ENCODE assay signal across 9 mouse cellular contexts in genomic region chr2:27026857-27027617, GRCm38 (mm10). TPM values are rescaled to one million over a fixed set of nuclear protein-coding genes. Genes with fewer than 3 reads are reported as not detected.
DNase-seq lines count a peak whose midpoint lies in the region; ATAC-seq lines count a peak whose summit lies in the region.
"Had no signal": no experiment of that assay in that cellular context is flagged by ENCODE, and none has a peak within 500 bp of the region (broad histone marks: within the 10 kb centered on the region; RNA-seq: fewer than 3 reads in every experiment).

No protein-coding gene starts in this region.

- peaks cover 22% of the 10 kb centered on the region for H3K4me1 ChIP-seq in hindbrain, embryonic 13.5 days (replicated peaks)
- H3K4me1 ChIP-seq in midbrain, embryonic 13.5 days (replicated peaks): peaks cover 13% of the 10 kb centered on the region

- peak overlapping the region; percentile 69 for H3K4me2 ChIP-seq in hindbrain, embryonic 13.5 days
- peak overlapping the region; percentile 57 for H3K4me2 ChIP-seq in midbrain, embryonic 13.5 days (replicated peaks)

- H3K9ac ChIP-seq in hindbrain, embryonic 13.5 days: peak overlapping the region; percentile 68
- H3K9ac ChIP-seq in midbrain, embryonic 13.5 days (replicated peaks): peak overlapping the region; percentile 54

- DNase-seq in MEL-GATA-1-ER (ENCODE audit: extremely low read depth, low read depth): peak; percentile 70
- DNase-seq in cerebellum, adult 9-11 months: peak; percentile 70
- no peak for DNase-seq in right cerebral cortex, postnatal 36 days (ENCODE audit: low spot score in 2 of 2)
- no peak for DNase-seq in heart, postnatal 25 days (ENCODE audit: low spot score)
- DNase-seq in right cerebral cortex, postnatal 4 days: no peak

- intact Hi-C loops in heart, postnatal 25 days (cut with DNase I): no loop called here

- peak overlapping the region; percentile 44 for H3K4me3 ChIP-seq in hindbrain, embryonic 13.5 days
- peak overlapping the region; percentile 40 for H3K4me3 ChIP-seq in midbrain, embryonic 13.5 days (replicated peaks)

- H3K36me3 ChIP-seq in hindbrain, embryonic 13.5 days: no peaks in the 10 kb centered on the region
- H3K36me3 ChIP-seq in midbrain, embryonic 13.5 days: no peaks in the 10 kb centered on the region

- H3K27me3 ChIP-seq in hindbrain, embryonic 13.5 days: peaks cover 20% of the 10 kb centered on the region
- peaks cover 18% of the 10 kb centered on the region; the same call in 1 of the 2 replicates for H3K27me3 ChIP-seq in midbrain, embryonic 13.5 days

- peak overlapping the region; percentile 58 for H3K27ac ChIP-seq in hindbrain, embryonic 13.5 days
- H3K27ac ChIP-seq in midbrain, embryonic 13.5 days: peak overlapping the region; percentile 41; the same call in 1 of the 2 replicates

- no peak for ATAC-seq in hindbrain, embryonic 13.5 days (ENCODE audit: low FRiP score)
- ATAC-seq in midbrain, embryonic 13.5 days: no peak

- WGBS in hindbrain, embryonic 13.5 days: 70% methylated on average over 10 of the region's 10 CpGs
- WGBS in midbrain, embryonic 13.5 days: 75% methylated on average over 10 of the region's 10 CpGs

- H3K9me3 ChIP-seq in hindbrain, embryonic 13.5 days: no peaks in the 10 kb centered on the region
- H3K9me3 ChIP-seq in midbrain, embryonic 13.5 days: no peaks in the 10 kb centered on the region

RNA-seq across cellular contexts. Expression of gene Slc2a6, which starts 0.8 kb away (rescaled TPM):
- polyA plus RNA-seq in hindbrain, embryonic 13.5 days (2015; fragmentation: Nextera tagmentation; extraction: Ambion mirVana): 5.5 and 6.1 TPM in 2 replicates
- polyA plus RNA-seq in midbrain, embryonic 13.5 days (2015; fragmentation: Nextera tagmentation; extraction: Ambion mirVana): 3.6 and 3.8 TPM in 2 replicates
- under 1 TPM; 0.25 to 0.39 TPM for total RNA-seq in heart, postnatal 25 days (2021)

RNA-seq across cellular contexts. Expression of gene Cacfd1, which starts 17.3 kb away (rescaled TPM):
- 117 and 125 TPM in 2 replicates for polyA plus RNA-seq in hindbrain, embryonic 13.5 days (2015; fragmentation: Nextera tagmentation; extraction: Ambion mirVana)
- polyA plus RNA-seq in midbrain, embryonic 13.5 days (2015; fragmentation: Nextera tagmentation; extraction: Ambion mirVana): 130 and 132 TPM in 2 replicates
- total RNA-seq in heart, postnatal 25 days (2021): 10 to 100 TPM; 37.3 to 41.6 TPM

RNA-seq across cellular contexts. Expression of gene Mymk, which starts 44.9 kb away (rescaled TPM):
- polyA plus RNA-seq in hindbrain, embryonic 13.5 days (2015; fragmentation: Nextera tagmentation; extraction: Ambion mirVana): 0.56 and 1.1 TPM in 2 replicates
- not detected in 2 replicates for polyA plus RNA-seq in midbrain, embryonic 13.5 days (2015; fragmentation: Nextera tagmentation; extraction: Ambion mirVana)
- total RNA-seq in heart, postnatal 25 days (2021): not detected
- total RNA-seq: liver, adult 2 months had no signal
- polyA plus RNA-seq: liver, adult 2 months had no signal

RNA-seq across cellular contexts. Expression of gene Adamtsl2, which starts 52.1 kb away (rescaled TPM):
- 7.6 and 8.9 TPM in 2 replicates for polyA plus RNA-seq in hindbrain, embryonic 13.5 days (2015; fragmentation: Nextera tagmentation; extraction: Ambion mirVana)
- polyA plus RNA-seq in midbrain, embryonic 13.5 days (2015; fragmentation: Nextera tagmentation; extraction: Ambion mirVana): 6.0 and 6.9 TPM in 2 replicates
- 10 to 100 TPM; 19.1 to 26.8 TPM for total RNA-seq in heart, postnatal 25 days (2021)

RNA-seq across cellular contexts. Expression of gene Adamts13, which starts 53.8 kb away (rescaled TPM):
- polyA plus RNA-seq in hindbrain, embryonic 13.5 days (2015; fragmentation: Nextera tagmentation; extraction: Ambion mirVana): 0.31 TPM in 1 of 2 replicates, not detected in the other
- not detected in 2 replicates for polyA plus RNA-seq in midbrain, embryonic 13.5 days (2015; fragmentation: Nextera tagmentation; extraction: Ambion mirVana)
- not detected for total RNA-seq in heart, postnatal 25 days (2021)
- total RNA-seq: gastrocnemius, postnatal 25 days had no signal

Comparison
In these comparisons a context has a peak if more than half of its experiments do, and no peak if none do; other contexts are left out.
1. DNase-seq: peak in MEL-GATA-1-ER (single experiment) and cerebellum, adult 9-11 months (single experiment); none in right cerebral cortex, postnatal 36 days (0 of 2), heart, postnatal 25 days (single experiment) and right cerebral cortex, postnatal 4 days (single experiment).